Mouse (Mus musculus): ENCODE measurements around the gene Taldo1.
A peak's percentile ranks its signal among the peaks of the same experiment; 100 is the strongest.
"Not testable (repeated sequence)": the region's sequence is repeated elsewhere in the genome, so short reads cannot be mapped to it uniquely, and the experiment has no call there.

Gene Taldo1

DNA sequence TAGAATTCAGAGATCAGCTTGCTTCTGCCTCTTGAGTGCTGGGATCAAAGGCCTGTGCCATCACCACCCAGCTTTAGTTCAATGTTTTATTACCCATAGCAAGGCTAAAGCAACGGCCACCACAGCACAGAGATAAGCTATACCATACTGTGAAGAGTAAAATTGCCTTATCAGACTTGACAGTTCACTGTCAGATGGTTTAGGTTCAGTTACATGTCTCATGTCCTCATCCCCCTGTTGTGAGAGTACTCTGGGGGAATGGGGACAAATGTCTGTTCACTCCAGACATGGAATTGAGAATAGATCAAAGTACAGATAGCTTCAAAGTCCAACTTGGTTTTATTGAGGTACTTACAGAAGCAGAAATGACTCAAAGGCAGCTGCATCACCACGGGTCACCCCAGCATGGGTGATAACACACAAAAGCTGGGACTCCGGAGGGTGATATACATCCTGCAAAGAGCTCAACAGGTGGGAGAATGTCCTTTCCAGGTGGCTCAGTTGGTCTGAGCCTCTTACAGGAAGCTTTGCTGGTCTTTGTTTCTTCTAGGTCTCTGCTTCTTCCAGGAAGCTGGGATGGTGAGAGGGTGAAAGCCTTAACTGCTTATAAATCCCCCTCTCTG is 3.4 kb upstream of the Taldo1 start:
- DNase-seq = no peak

- DNase-seq = peak; percentile 43
Measured at GRCm38 (mm10) chr7:141390326-141391259, 1.4 kb upstream of the Taldo1 start.

- DNase-seq = no peak
Measured at GRCm38 (mm10) chr7:141392552-141393222, 688 bp downstream of the Taldo1 start.

DNA sequence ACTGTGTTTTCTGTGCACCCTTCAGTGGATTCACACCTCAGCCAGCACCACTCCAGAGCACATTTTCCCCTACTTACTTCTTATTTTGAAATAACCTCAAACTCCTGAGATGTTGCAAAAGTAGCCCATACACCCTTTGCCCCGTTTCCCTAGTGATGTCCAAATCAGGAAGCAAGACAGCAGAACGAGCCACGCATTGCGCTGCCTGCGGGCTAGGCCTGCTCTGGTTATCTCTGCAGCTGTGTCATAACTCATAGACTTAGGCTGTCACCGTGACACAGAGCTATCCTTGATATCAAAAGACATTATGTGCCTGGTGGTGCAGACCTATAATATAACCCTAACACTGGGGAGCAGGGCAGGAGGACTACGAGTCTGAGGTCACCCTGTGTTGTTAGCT is 2.2 kb downstream of the Taldo1 start:
- no peak for DNase-seq

DNA sequence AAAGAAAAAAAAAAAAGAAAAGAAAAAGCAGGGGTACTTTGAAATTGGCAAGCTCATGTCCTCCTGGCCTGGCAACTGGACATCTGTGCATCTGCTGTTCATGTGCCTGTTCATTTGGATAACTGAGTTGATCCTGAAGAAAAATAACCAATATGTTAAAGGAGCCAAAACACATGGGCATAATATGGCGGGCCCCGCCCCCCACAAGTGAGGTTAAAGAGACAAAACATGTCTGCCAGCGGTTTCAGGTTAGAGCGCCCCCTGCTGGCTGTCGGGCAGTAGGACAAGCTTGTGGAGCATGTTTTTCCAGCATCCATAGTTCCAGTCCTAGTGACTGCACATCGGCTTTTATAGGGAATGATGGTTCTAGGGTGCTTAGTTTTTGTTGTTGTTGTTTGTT is 2.8 kb downstream of the Taldo1 start:
- DNase-seq = peak; percentile 55

GRCm38 (mm10) chr7:141395348-141395747 is 3.3 kb downstream of the Taldo1 start:
- no peak for DNase-seq

DNA sequence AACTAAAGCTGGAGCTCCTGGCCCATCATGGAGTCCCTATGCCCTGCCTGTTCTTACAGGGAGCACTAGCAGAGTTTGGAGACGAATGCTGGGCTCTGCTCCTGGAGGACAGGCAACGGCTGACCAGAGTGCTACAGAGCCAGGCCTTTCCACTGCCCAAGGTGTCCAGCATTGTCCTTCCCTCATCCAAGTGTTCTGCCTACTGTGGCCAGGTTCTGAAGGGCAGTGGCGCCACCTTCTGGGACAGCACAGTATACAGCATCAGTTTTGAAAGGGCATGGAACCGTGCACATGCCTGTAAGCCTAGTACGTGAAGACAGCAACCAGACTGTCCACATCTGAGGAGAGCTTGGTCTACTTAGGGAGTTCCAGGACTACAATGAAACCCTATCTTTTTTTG is 11.3 kb downstream of the Taldo1 start:
- peak; percentile 61 for DNase-seq

- DNase-seq = no peak
Measured at GRCm38 (mm10) chr7:141405466-141405865, 13.5 kb downstream of the Taldo1 start.

DNA sequence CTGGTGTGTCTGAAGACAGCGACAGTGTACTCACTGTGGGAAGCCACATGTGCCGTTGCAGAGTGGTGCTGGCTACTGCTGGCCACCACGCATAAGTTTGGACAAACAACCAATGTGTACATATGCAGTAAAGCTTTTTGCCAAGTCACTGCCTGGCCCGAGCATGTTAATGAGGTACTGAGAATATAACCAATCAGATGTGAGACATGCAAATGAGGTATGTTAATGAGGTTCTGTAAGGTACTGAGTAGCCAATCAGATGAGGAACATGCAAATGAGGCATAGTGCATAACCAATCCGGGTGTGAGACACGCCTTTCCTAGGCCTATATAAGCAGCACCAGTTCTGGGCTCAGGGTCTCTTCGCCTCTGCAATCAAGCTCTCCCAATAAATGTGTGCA is 15.7 kb downstream of the Taldo1 start:
- DNase-seq = not testable (repeated sequence)

- DNase-seq = peak; percentile 75
Measured at GRCm38 (mm10) chr7:141408833-141409232, 16.8 kb downstream of the Taldo1 start.

GRCm38 (mm10) chr7:141410631-141411030 is 18.6 kb downstream of the Taldo1 start:
- no peak for DNase-seq

- no peak for DNase-seq
Measured at GRCm38 (mm10) chr7:141411667-141412066, 19.7 kb downstream of the Taldo1 start.

GRCm38 (mm10) chr7:141413331-141413730 is 21.3 kb downstream of the Taldo1 start:
- no peak for DNase-seq

- DNase-seq = peak; percentile 97
Measured at GRCm38 (mm10) chr7:141413809-141414584, 22.0 kb downstream of the Taldo1 start, which contains the start of gene Gatd1. Gene Gatd1, minus strand, starts transcription at chr7:141414136.

DNA sequence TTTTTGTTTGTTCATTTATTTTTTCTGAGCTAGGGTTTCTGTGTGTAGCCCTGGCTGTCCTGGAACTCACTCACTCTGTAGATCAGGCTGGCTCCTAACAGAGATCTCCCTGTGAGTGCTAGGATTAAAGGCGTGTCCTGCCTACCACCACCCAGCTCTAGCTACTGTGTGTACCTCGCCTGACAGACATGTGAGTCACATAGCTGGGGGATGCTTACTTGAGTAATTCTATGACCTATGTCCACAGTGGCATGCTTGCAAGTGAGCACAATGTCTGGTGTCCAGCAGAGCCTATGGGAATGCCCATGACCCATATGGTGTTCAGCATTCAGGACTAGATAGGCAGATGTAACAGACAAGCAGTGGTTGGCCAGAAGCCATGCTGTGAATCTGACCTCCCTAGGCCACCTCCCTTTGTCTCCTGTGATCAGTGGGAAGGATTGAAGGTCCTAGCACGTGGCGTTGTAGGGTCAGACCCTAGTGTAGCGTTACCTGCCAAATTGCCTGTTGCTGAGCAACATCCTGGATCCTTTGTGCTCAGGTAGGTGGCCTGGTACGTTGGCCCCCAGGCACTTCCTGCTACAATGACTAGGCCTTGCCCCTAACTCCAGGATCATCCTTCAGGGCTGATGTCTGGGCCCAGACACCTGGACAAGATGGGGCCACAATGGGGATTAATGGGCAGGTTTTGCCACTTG is 24.3 kb downstream of the Taldo1 start:
- DNase-seq = no peak

DNA sequence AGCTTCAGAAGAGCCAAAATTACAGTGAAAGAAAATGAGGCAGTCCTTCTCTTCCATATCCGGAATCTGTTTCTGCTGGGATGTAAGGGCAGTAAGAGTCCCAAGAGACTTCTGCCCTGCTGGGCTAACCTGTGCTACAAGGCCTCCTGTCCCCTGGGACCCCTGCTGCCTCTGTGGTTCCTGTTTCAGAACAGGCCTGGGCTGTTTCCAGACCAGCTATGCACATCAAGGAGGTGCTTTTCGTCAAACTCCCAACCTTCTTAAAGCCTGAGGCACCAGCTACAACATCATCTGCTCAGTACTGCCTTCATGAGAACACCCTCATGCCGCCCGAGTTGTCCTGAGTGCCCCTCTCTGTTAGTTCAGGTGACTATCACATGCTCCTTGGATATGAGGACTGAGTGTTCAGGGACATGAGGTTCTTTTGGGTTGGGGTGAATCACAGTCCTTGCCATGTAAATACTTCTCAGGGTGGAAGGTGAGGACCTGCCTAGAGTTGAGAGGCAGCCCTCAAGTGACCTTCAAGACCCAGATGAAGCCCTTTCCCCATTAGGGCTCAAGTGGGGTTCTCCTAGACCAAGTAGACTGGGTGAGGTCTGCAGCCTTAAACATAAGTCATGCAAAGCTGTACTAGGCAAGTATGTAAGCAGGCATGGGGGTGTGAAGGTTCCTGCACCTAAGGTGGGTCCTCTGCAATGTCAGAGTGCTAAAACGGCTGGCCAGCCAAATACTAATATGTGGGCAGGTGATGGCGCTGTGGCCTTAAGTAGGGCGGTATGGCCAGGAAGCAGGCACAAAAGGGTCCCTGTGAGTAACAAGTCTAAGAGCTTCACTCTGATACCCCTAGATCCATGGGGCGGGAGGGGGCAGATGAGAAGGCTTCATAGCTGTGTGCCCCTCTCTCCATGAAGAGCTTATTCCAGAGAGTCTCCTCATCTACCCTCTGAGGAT is 26.0 kb downstream of the Taldo1 start:
- DNase-seq = no peak

DNA sequence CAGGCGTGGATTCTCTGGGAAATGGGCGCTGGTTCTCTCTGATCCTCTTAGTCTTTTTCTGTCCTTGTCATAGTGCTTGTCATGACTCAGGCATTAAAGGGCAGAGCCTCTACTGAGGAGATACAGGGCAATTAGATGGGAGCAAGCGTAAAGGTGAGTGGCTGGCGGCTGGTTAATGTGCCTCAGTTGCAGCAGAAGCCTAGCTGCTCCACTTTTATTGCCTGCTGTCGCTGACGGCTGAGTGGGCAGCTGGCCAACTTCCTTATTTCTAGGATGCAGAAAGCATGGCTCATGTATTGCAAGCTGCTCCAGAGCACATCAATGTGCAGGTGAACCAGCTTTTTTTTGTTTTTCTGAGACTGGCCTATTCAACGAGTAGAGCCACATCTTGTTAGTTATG is 27.0 kb downstream of the Taldo1 start:
- DNase-seq = no peak

GRCm38 (mm10) chr7:141420030-141420702 is 28.2 kb downstream of the Taldo1 start:
- no peak for DNase-seq

- DNase-seq = no peak
Measured at GRCm38 (mm10) chr7:141423811-141424210, 31.8 kb downstream of the Taldo1 start.
